23 mouse cellular contexts compared by ENCODE assay signal in the genomic region with DNA sequence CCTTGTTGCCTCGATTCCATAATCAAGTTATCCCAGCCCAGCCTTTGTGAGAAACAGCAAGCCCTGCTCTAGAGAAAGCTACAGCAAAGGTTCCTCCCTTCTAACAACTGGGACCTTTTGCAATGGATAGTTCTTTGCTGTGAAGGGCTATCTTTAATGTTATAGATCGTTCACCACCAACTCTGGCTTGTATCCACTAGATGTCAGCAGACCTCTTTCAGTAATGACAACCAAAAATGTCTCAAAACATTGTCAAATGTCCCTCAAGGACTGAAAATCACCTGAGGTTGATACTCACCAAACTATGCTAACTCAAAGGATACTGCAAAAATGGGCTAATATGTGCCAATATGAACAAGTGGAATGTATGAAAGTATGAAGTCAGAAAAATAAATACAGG. TPM values are rescaled to one million over a fixed set of nuclear protein-coding genes. Genes with fewer than 3 reads are reported as not detected.
A peak's percentile ranks its signal among the peaks of the same experiment; 100 is the strongest.
DNase-seq lines count a peak whose midpoint lies in the region; ATAC-seq and TF ChIP-seq lines count a peak whose summit lies in the region.
"Had no signal": no experiment of that assay in that cellular context is flagged by ENCODE, and none has a peak within 500 bp of the region (broad histone marks: within the 10 kb centered on the region; RNA-seq: fewer than 3 reads in every experiment).

No protein-coding gene starts in this region.

- no peak for DNase-seq in gastrocnemius, adult 2 months
- DNase-seq in gastrocnemius, postnatal 4 days (ENCODE audit: low spot score in 2 of 2) = no peak
- peak; percentile 15 for DNase-seq in lung, embryonic 14.5 days
- no peak for DNase-seq in lung, postnatal 4 days
- DNase-seq in adipocyte (ENCODE audit: low spot score) = peak; percentile 61
- DNase-seq in splenic B cell, adult 2 months (ENCODE audit: low read depth, low spot score) = peak; percentile 22
- no peak for DNase-seq in layer of hippocampus, postnatal 14 days (ENCODE audit: low spot score in 2 of 2)
- DNase-seq in thymus, postnatal 14 days = no peak
- DNase-seq: cerebellum, adult 9-11 months; gastrocnemius, postnatal 25 days; right cerebral cortex, postnatal 4 days; thymus, postnatal 4 days had no signal

- H3K4me1 ChIP-seq in lung, embryonic 14.5 days (ENCODE audit: insufficient read depth) = peaks cover 9% of the 10 kb centered on the region

- H3K36me3 ChIP-seq in lung, embryonic 14.5 days (ENCODE audit: insufficient read depth) = no peaks in the 10 kb centered on the region
- no peaks in the 10 kb centered on the region for H3K36me3 ChIP-seq in splenic B cell, adult 2 months (ENCODE audit: control insufficient read depth, insufficient read depth, low read length, poor library complexity, severe bottlenecking)
- H3K36me3 ChIP-seq: kidney, embryonic 15.5 days; limb, embryonic 10.5 days had no signal

- no peak for ATAC-seq in lung, embryonic 14.5 days (ENCODE audit: insufficient read depth)
- ATAC-seq: hindbrain, embryonic 16.5 days had no signal

- no peak overlapping the region for H3K9ac ChIP-seq in lung, embryonic 14.5 days
- H3K9ac ChIP-seq: kidney, embryonic 15.5 days had no signal

- no peak overlapping the region for H3K27ac ChIP-seq in gastrocnemius, adult 2 months
- H3K27ac ChIP-seq in lung, embryonic 14.5 days (ENCODE audit: low read depth) = no peak overlapping the region
- H3K27ac ChIP-seq: kidney, embryonic 15.5 days; limb, embryonic 10.5 days had no signal

- no peaks in the 10 kb centered on the region for H3K27me3 ChIP-seq in lung, embryonic 14.5 days (ENCODE audit: insufficient read depth, low read length)
- H3K27me3 ChIP-seq in splenic B cell, adult 2 months (ENCODE audit: control insufficient read depth, insufficient read depth, low read length, poor library complexity, severe bottlenecking) = no peaks in the 10 kb centered on the region
- H3K27me3 ChIP-seq: kidney, embryonic 15.5 days had no signal

- H3K9me3 ChIP-seq in lung, embryonic 14.5 days (ENCODE audit: low read depth, low read length) = no peaks in the 10 kb centered on the region
- H3K9me3 ChIP-seq: kidney, embryonic 15.5 days; limb, embryonic 10.5 days had no signal

- TF ChIP-seq CTCF in gastrocnemius, adult 2 months (IDR thresholded peaks at IDR 0.05) = peak; percentile 26; the same call in 1 of the 2 replicates
- peak; percentile 19; the same call in 1 of the 2 replicates for TF ChIP-seq CTCF in lung, embryonic 14.5 days (IDR thresholded peaks at IDR 0.05; ENCODE audit: low read depth)

- WGBS in lung, embryonic 14.5 days = 50% methylated on average over 2 of the region's 2 CpGs

- intact Hi-C loops in gastrocnemius, adult 2 months (cut with DNase I) = no loop called here

- no peak overlapping the region for H3K4me3 ChIP-seq in gastrocnemius, adult 2 months
- H3K4me3 ChIP-seq in lung, embryonic 14.5 days (ENCODE audit: low read depth, low read length) = no peak overlapping the region
- H3K4me3 ChIP-seq: kidney, embryonic 15.5 days; limb, embryonic 10.5 days; myocyte had no signal

- no peak overlapping the region for H3K4me2 ChIP-seq in lung, embryonic 14.5 days
- H3K4me2 ChIP-seq: kidney, embryonic 15.5 days had no signal

RNA-seq across cellular contexts. Expression of a gene that starts 3.3 kb away (rescaled TPM):
- total RNA-seq in gastrocnemius, adult 2 months (2021) = 10 to 100 TPM; 11.6 to 12.0 TPM
- 10 to 100 TPM; 24.7 to 26.0 TPM for total RNA-seq in gastrocnemius, postnatal 4 days (2021)
- 37.6 and 38.6 TPM in 2 replicates for polyA plus RNA-seq in lung, embryonic 14.5 days (2014; fragmentation: Nextera tagmentation; extraction: Ambion mirVana)
- total RNA-seq in layer of hippocampus, postnatal 14 days (2021) = 10 to 100 TPM; 53.1 to 54.0 TPM

RNA-seq across cellular contexts. Expression of a gene that starts 42.0 kb away (rescaled TPM):
- not detected for total RNA-seq in gastrocnemius, adult 2 months (2021)
- not detected for total RNA-seq in gastrocnemius, postnatal 4 days (2021)
- not detected in 2 replicates for polyA plus RNA-seq in lung, embryonic 14.5 days (2014; fragmentation: Nextera tagmentation; extraction: Ambion mirVana)
- not detected for total RNA-seq in layer of hippocampus, postnatal 14 days (2021)
- total RNA-seq: adrenal gland, adult 2 months; gastrocnemius, postnatal 25 days; layer of hippocampus, postnatal 25 days; megakaryocyte-erythroid progenitor cell, adult 5-6 weeks had no signal
- polyA plus RNA-seq: adrenal gland, adult 2 months; C2C12; heart, embryonic 14.5 days; kidney, embryonic 15.5 days; limb, embryonic 10.5 days; liver, embryonic 16.5 days; myocyte; stomach, embryonic 14.5 days had no signal

Comparison
In these comparisons a context has a peak if more than half of its experiments do, and no peak if none do; other contexts are left out.
1. DNase-seq: peak in lung, embryonic 14.5 days (single experiment), adipocyte (single experiment) and splenic B cell, adult 2 months (single experiment); none in gastrocnemius, adult 2 months (single experiment), gastrocnemius, postnatal 4 days (0 of 2), lung, postnatal 4 days (0 of 2), layer of hippocampus, postnatal 14 days (0 of 2) and thymus, postnatal 14 days (single experiment).